Mouse (Mus musculus) thymus, postnatal 36 days (tissue): ENCODE results near the gene Rtn4rl1.
"Not testable (repeated sequence)": the region's sequence is repeated elsewhere in the genome, so short reads cannot be mapped to it uniquely, and the experiment has no call there.

Source experiments
- DNase-seq, 2 experiments: peaks; one replicate each; pipeline ENCODE4 v3.0.0; 2022; ENCODE audit warnings: mixed read lengths in 2 of 2

The Rtn4rl1 gene

GRCm38 (mm10) chr11:75279342-75280065 lies 85.9 kb downstream of the Rtn4rl1 start:
- DNase-seq: peak; percentile 63 to 65

- peak in 1 of 2 experiments; percentile 56 for DNase-seq
Observed at GRCm38 (mm10) chr11:75280066-75280410, 86.5 kb downstream of the Rtn4rl1 start.

GRCm38 (mm10) chr11:75280435-75281001 lies 86.9 kb downstream of the Rtn4rl1 start:
- DNase-seq: peak in 1 of 2 experiments; percentile 19

DNA sequence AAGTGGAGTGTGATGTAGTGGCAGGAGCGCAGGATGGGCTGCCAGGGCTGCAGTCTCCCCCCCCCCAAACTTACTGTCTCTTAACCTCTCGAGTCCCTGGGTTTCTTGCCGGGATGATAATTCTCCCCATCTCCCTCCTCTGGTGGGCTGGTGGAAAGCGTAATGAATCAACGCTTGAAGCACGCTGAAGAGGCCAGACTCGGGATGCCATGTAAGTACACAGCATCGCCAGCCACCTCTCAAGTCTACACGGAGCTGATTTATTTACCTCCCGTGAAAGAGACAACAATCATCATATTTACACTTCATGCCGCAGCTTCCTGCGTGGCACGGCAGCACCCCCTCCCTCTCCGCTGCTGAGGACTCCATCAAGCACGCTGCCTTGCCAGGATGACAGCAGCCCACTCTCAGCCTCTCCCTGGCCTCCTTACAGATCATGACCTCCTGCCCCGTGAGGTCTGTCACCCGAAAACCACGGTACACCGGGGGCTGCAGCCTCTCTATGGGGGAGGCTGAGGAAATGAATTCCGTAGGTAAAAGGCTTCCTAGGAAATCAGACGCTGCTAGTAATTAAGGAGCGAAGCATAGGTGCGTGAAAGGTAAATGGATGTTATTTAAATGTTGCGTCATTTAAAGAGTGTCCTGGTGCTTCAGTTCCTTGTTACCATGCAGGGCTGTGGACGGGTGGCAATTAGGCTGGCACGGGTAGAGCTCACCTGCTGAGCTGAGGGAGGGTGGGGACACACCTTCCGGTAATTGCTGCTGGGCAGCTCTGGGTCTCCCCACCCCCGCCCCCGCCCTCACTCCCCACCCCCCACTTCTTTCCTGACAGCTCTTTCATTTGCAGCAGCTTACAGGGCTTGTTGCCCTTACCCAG lies 88.0 kb downstream of the Rtn4rl1 start:
- DNase-seq: peak; percentile 9 to 27

- peak; percentile 77 to 84 for DNase-seq
Observed at GRCm38 (mm10) chr11:75282496-75283120, 89.0 kb downstream of the Rtn4rl1 start.

DNA sequence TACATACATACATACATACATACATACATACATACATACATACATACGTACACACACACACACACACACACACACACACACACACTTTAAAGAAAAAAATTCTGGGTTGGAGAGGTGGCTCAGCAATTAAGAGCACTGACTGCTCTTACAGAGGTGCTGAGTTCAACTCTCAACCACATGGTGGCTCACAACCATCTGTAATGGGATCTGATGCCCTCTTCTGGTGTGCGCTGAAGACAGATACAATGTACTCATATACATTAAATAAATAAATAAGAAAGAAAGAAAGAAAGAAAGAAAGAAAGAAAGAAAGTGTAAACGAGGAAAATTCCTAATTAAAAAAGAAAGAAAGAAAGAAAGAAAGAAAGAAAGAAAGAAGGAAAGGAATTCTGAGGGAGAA lies 90.2 kb downstream of the Rtn4rl1 start:
- not testable (repeated sequence) for DNase-seq

- no peak for DNase-seq
Observed at GRCm38 (mm10) chr11:75285893-75286467, 92.4 kb downstream of the Rtn4rl1 start.

DNA sequence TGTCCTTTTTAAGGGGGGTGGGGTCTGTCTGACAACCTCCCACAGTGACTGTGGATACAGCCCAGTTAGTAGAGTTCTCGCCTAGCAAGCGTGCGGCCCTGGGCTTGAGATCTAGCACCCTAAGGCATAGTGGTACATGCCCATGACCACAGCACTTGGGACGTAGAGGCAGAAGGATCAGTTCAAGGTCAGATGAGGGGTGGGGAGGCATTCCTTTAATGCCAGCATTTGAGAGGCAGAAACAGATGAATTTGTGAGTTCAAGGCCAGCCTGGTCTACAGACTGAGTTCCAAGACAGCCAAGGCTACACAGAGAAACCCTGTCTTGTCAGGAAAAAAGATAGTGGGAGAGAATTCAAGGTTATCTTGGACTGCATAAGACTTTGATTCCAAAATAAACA lies 93.3 kb downstream of the Rtn4rl1 start:
- DNase-seq: no peak

- DNase-seq: no peak
Observed at GRCm38 (mm10) chr11:75287940-75288339, 94.4 kb downstream of the Rtn4rl1 start.

DNA sequence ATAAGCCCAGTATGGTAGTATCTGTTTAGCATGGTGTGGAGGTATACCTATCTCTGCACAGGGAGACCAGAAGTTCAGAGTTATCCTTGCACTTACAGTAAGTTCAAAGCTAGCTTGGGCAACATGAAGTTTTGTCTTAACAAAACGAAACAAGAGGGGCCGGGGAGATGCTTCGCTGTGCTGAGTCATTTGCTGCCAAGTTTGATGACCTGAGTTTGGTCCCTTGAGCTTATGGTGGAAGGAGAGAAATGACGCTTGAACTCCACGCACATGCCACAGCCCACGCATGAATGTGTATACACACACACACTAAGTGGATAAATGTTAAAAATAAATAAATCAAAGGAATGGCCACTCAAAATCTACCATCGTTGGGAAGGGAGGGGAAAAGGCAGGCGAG lies 94.9 kb downstream of the Rtn4rl1 start:
- no peak for DNase-seq

DNA sequence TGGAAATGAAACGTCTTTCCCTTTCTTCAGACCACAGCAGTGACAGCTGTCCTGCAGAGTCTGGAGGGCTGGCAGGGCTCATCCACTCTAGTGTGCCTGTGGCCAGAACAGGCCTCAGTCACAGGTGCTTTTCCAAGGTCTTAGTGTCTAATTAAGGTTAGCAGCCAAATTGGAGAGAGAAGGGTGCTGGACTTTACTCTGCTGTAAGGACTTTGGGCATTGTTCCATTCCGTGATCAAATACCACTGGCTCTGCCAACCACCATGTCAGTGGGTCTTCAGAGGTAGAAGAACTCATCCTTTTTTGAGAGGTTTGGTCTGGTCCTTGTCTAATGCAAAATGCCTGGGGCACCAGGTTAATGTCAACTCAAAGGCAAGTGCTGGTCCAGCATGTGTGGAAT lies 95.5 kb downstream of the Rtn4rl1 start:
- no peak for DNase-seq

GRCm38 (mm10) chr11:75290566-75291271 lies 97.1 kb downstream of the Rtn4rl1 start:
- peak; percentile 80 to 85 for DNase-seq

DNA sequence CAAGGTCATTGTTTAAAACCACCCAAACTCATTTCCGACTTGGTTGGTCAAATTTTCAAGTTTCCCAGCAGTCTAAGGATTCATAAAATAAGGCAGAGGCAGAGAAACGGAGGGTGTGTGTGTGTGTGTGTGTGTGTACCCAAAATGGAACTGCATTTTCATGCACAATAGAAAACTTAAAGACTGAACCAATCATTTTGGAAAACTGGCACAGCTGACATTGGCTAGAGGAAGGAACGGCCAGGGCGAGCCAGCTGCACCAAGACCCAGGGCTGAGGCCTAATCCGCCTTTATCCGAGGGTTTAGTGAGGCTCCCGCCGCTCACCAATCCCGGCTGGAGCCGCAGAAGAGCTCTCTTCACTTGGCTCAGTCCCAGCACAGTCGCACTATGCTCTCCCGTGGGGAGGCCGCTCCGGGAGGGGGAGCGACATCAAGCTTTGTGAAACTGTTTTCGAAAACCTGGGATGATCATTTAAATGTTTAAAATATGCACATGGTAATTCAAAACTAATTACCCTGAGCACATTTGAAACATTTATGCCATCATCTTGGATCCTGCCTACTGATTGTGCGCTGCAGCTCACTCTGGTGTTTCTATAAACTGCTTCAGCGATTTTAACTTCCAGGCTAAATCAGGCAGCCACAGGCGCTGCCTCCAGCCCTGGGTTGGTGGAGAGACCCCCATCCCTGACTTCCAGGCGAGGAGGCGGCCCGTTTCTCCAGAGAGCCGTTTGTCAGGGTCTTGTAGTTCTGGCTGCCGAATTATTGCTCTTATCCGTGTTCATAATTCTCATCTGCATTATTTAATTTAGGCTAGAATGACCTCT lies 98.0 kb downstream of the Rtn4rl1 start:
- DNase-seq: no peak

GRCm38 (mm10) chr11:75292281-75292680 lies 98.7 kb downstream of the Rtn4rl1 start:
- no peak for DNase-seq

DNA sequence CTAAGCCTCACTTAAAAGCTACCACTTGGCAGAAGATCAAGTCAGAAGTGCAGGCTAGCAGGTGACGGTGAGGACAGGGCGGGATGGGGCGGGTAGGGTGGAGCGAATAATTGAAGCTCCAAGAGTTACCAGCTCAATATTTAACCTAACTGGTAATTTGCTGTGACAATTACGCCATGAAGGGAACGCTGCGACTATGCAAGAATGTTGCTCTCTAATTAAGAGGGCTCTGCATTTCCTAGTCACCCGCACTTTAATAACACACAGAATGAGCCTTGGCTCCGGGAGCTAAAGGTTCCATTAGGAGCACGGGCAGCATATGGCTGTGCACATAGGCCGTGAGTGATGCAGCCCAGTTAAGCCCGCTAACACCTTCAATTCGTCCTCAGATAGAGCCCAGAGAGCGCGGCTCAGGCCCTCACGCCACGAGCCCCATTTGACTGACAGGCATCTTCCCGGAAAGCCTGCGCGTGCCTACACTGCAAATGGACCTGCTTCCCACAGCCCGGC lies 100.3 kb downstream of the Rtn4rl1 start:
- DNase-seq: no peak

DNA sequence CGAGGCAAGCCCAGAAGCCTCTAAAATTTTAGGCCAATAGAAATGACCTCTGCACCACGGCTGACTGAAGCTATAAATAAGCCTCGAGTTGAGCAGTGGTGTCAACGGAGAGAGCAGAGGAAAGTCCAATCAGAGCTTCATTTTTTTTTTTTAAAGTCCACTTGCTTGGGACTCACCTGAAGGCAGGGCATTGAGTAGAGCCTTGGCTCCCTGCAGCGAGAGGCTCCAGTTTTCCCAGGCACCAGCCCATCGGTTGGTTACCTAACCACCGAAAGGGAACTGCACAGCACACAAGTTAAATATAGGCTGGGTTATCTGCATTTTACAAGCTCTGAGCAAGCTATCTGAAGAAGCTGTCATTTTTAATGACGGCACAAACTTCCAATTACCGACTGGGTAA lies 101.3 kb downstream of the Rtn4rl1 start:
- DNase-seq: no peak

DNA sequence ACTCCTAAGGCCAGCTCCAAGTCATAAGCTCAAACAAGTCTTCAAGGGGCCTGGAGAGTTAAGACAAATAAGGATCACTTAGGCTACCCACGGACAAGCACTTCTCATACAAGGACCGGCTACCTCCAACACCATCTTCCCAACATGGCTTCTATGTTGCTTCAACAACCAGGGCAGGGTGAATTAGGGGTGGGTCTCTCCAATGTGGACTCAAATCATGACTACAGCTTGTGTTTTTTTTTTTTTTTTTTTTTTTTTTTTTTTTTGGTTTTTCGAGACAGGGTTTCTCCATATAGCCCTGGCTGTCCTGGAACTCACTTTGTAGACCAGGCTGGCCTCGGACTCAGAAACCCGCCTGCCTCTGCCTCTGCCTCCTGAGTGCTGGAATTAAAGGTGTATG lies 102.0 kb downstream of the Rtn4rl1 start:
- DNase-seq: not testable (repeated sequence)

DNA sequence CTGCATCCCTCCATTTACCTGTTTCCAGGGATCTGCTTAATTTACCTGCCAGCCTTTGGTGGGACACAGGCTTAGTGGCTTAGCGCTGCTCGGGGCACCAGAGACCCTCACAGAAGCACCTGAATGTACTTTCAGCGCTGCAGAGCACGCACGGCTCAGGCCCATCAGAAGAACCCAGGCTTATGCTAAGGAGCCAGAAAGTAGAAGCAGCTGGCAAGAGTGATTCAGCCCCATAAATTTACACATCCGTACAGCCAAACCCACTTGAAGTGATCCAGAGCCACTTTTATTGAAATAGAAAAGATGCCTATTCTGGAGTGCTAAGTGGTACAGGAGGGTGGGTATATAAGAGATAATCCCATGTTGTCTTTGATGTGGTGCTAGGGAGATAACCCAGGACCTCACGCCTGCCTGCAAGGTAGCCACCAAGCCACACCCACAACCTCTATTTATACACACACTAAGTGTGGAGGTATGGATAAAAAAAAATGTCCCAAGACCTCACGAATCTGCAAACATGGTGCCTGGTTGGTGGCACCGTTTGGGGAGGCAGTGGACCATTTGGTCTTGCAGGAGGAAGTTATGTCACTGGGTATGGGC lies 102.9 kb downstream of the Rtn4rl1 start:
- no peak for DNase-seq

DNA sequence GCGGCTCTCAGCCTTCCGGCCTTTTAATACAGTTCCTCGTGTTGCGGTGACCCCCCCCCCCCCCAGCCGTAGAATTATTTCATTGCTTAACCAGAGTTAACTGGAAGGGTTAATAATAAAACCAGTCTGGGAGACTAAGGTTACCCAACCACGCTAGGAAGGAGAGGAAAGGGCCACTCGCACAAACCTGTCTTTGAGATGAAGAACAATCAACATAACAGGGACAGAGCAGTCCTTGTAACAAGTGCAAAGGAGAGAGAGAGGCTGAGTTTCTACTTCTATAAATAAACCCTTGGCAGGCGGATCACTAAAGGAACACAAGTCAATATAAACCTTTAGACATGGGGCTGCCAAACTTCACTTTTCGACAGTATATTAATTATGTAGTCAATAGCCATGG lies 104.0 kb downstream of the Rtn4rl1 start:
- DNase-seq: no peak

- no peak for DNase-seq
Observed at GRCm38 (mm10) chr11:75298491-75298890, 104.9 kb downstream of the Rtn4rl1 start.

GRCm38 (mm10) chr11:75299786-75300185 lies 106.2 kb downstream of the Rtn4rl1 start:
- DNase-seq: no peak
